Mouse (Mus musculus): Measurements from ENCODE around the gene Kcnn4.
"Not testable (repeated sequence)": the region's sequence is repeated elsewhere in the genome, so short reads cannot be mapped to it uniquely, and the experiment has no call there.

Kcnn4 gene

DNA sequence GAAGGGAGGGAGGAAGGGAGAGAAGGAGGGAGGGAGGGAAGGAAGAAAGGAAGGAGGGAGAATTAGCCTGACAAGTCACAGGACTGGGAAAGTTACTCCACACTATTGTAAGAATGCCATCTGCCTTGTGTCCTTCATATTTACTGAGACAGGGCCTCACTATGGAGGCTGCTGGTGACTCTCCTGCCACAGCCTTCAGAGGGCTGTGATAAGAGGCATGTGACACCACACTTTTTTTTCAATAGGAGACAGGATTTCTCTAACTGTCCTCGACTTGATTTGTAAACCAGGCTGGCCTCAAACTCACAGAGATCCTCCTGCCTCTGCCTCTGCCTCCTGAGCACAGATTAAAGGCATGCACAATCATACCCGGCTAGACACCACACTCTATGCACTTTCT, 21.6 kb downstream of the Kcnn4 start:
- no peak for DNase-seq (ENCODE audit: low spot score)

DNA sequence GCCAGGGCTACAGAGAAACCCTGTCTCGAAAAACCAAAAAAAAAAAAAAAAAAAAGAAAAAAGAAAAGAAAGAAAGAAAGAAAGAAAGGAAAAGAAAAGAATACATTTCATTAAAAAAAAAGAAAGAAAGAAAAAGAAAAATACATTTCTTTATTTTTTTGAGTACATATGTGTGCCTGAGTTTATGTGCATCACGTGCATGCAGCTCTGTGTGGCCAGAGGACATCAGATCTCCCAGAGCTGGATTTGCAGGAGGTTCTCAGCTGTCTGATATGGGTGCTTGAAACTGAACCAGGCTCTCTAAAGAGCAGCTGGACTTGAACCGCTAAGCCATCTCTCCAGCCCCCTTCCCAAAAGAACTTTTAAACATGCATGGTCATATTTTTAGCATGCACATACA, 24.0 kb downstream of the Kcnn4 start:
- DNase-seq (ENCODE audit: low spot score) = no peak

DNA sequence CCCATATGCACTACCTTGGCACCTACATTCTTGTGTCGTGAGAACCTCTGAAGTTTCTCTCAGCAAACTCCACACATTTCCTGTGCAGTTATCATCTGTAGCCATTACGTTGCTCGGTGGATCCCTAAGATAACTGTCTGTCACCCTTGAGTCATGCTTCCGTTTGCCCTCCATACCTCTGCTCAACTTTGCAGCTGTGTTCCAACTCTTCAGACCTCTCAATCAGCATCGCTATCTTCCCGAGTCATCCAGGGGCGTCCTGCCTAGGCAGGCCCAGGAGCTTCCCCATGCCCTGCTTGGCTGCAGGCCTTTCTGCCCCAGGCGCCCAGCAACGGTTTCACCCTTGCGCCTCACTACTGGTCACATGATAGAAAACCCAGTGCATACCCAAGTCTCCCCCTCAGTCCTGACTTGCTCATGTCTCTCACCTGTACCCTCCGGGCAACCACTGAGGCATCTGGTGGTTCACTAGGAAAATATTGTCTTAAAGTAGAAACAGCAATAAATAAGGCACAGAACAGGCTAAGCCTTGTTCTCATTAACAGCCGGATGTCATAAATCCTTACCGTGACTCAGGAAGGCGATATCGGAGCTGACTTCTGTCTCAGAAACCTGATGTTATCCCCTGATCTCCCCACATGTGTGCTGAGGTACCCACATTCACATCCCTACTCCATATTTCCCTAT, 24.6 kb downstream of the Kcnn4 start:
- no peak for DNase-seq (ENCODE audit: low spot score)

DNA sequence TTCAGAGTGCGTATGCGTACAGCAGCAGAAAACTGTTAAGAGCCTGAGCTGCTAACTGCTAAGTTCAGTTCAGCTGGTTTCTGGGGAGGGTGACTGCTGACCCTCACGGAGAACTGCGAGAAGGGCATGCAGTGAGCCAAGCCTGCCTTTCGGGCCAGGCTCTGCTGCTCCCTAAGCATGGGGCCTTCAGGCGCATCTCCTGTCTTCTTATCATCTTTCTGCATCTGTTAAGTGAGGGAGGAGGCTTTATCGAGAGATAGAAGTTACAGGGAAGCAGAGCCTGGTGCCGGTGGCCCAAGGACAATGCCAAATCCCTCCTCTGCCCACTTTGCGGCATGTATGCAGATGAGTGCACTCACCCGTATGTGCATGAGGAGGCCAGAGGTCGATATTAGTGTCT, 26.8 kb downstream of the Kcnn4 start:
- no peak for DNase-seq (ENCODE audit: low spot score)

DNA sequence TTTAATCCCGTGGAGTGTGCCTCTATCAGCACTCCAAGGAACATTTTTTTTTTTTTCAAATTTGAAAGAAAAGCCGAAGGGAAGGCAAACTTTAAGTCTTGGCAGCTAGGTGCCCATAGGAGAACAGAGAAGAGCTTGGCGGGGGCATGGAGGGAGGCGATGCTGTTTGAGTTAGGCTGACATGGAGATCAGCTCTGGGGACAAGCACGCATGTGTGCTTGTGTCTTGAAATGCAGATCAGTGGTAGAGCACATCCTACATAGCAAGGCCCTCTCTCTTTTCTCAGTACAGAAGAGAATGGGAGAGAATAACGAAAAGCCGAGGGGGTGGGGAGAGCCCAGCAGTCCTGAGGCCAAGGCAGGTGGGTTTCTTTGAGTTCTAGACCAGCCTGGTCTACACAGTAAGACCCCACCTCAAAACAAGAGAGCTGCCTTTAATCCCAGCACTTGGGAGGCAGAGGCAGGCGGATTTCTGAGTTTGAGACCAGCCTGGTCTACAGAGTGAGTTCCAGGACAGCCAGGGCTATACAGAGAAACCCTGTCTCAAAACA, 28.4 kb downstream of the Kcnn4 start:
- DNase-seq (ENCODE audit: low spot score) = no peak

DNA sequence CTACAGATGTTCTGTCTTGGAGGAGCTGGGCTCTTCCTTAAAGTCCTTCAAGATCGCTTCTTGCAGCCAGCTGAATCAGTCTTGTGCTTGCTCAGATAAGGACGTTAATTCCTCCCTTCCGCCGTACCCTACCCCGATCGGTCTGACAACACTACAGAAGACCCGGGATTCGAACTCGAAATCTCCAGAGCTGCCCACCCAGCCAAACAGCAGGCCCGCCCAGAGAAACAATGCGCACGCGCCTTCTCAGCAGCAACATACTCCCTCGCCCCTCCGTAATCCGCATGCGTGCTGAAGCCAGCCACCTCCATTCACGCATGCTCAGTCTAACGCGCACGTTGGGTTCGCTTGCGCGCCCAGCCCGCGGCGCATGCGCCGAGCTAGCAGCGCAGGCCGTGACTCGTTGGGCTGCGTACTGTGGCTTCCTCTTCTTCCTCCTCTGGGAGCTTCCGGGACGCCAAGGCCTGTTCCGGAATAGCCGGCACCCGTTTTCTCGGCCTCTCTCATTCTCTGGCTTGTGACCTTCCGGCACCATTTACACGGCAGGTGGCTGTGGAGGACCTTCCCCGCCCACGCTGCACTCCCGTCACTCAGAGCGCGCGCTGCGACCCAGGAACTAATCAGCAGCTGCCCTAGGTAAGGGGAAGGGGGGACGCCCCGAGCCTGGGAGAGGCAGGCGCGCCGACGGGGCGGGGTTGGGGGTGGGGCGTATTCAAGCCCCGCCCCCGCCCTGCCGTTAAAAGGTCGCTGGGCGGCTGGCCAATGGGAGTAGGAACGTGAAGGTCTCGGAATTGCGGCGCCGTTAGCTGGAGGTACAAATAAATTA, 29.4 kb downstream of the Kcnn4 start, which contains the start of gene Smg9:
Smg9 (plus strand) TSS at position 364 of the 826 bp plus-strand sequence.
- peak; percentile 95 for DNase-seq (ENCODE audit: low spot score)

DNA sequence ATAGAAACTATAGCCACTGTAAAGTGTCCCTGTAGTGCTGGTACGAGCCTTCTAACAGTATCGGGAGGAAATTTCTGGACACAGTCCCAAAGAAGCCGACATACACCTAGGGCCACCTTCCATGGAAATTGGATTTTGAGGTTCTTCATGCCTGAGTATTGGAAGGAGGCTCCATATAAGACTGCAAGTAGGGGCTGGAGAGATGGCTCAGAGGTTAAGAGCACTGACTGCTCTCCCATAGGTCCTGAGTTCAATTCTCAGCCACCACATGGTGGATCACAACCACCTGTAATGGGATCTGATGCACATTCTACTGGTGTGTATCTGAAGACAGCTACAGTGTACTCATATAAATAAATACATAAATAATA, 30.0 kb downstream of the Kcnn4 start:
- no peak for DNase-seq (ENCODE audit: low spot score)

DNA sequence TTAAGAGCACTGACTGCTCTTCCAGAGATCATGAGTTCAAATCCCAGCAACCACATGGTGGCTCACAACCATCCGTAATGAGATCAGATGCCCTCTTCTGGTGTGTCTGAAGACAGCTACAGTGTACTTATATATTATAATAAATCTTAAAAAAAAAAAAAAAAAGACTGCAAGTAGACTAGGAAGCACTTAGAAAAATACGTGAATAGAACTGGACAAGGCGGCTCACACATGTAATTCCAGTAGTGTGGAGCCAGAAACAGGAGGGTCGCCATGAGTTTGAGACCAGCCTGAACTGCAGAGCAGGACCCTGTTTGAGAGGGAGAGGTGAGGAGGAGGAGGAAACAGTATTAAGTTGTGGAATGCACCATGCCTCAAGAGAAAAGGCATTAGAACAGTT, 30.4 kb downstream of the Kcnn4 start:
- not testable (repeated sequence) for DNase-seq (ENCODE audit: low spot score)

DNA sequence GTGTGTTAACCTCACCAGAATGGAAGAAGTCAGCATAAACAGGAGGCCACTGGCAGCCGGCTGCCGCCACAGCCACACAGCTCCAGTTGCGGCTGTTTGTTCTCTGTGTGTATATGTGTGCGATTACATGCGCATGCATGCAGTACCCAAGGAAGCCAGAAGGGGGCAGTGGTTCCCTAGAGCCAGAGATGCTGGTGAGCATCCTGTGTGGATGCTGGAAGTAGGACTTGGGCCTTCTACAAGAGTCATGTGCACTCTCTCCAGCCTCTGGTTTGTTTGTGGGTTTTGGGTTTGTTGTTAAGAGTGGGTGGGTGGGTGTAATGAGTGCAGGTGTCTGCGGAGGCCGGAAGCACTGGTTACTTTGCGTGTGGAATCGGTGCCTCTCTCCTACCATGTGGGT, 32.8 kb downstream of the Kcnn4 start:
- DNase-seq (ENCODE audit: low spot score) = no peak

DNA sequence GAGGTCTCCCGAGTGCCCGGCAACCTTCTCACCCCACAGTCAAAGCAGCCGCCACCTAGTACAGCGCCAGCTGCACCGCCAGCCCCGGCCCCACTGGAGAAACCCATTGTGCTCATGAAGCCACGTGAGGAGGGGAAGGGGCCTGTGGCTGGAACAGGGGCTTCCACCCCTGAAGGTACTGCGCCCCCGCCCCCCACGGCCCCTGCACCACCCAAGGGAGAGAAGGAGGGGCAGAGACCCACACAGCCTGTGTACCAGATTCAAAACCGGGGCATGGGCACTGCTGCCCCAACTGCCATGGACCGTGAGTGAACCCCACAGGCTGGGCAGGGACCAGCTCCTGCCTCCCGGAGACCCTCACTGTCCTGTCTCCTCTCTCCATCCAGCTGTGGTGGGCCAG, 35.6 kb downstream of the Kcnn4 start:
- no peak for DNase-seq (ENCODE audit: low spot score)

DNA sequence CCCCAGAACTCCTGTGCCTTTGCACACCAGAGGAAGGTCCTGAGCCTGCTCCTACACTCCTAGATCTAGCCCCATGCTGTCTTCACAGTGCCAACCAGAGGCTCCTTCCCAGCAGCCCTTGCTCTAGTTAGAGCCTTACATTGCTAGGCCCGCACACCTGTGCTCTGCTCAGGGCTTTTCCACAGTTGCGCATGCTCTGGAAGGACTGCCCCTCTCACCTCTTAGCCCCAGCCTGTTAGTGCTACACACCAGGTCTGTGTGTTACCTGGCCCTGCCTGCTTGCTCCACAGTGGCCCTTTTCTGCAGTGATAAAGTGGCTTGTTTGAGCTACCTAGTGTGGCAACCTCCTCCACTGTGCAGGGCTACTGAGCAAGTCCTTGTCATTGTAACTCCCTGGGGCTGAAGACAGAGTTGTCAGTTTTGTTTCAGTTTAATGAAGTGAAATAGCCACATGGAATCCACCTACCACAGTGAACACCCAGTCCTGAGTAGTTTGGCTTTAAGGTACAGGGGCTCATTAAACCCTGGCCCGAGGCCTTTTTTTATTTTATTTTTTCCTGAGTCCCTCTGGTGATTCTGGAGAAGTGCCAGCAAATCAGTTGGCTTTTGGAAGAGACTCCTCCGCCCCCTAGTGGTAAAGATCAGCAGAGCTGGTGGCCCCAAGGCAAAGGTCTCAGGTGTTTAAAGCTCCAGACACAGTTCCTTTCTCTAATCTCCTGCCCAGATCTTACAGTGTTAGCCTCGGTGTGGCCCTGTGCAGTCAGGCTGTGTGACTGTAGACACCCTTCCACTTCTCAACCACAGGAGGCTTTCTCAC, 36.7 kb downstream of the Kcnn4 start:
- DNase-seq (ENCODE audit: low spot score) = peak; percentile 82

DNA sequence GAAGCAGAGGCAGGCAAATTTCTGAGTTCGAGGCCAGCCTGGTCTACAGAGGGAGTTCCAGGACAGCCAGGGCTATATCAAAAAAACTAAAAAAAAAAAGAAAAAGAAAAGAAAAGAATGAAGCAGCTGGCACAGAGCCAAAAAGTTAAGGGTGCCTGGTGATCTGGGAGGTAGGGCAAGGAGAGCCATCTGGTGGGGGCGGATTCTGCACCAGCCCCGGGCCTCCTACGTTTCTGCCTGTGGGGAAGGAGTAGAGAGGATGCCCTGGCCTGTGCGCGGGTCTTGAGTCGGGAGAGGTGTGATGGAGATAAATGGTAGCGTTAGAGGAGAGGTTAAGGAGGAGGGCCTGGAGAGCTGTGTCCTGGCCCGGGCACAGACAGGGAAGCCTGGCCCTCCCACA, 38.1 kb downstream of the Kcnn4 start:
- DNase-seq (ENCODE audit: low spot score) = no peak

DNA sequence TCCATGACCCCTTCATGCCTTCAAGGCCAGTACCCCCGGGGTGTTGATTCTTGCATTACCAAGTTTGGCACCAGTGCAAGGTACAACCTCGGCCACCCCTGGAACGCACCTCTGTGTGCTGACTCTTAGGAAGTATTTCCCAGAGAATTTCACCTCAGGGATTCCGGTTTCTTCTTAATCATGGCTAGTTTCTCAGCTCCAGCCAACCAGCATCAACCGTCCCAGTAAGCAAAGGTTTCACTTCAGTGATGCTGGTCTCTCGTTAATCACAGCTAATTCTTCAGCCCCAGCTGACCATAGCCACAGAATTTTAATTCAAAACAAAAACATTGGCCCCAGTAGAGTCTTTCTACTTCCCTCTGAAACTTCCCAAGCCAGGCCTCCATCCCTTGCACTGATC, 40.1 kb downstream of the Kcnn4 start:
- DNase-seq (ENCODE audit: low spot score) = no peak

DNA sequence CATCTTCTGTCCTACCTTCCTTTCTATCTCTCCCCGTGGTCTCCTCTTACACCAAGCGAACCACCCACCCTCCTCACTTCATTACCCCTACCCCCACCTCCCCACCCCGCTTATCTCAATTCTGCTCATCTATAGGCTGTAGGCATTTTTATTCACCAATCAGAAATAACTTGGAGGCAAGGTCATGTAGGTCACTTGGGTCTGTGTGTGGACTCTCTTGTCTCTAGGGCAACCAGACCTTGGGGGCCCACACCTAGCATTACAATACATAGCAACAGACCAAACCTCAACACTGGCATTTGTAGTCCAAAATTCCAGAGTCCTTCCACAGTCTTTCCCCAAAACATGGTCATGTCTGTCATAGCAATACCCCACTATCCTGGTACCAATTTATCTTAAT, 40.8 kb downstream of the Kcnn4 start:
- DNase-seq (ENCODE audit: low spot score) = no peak

DNA sequence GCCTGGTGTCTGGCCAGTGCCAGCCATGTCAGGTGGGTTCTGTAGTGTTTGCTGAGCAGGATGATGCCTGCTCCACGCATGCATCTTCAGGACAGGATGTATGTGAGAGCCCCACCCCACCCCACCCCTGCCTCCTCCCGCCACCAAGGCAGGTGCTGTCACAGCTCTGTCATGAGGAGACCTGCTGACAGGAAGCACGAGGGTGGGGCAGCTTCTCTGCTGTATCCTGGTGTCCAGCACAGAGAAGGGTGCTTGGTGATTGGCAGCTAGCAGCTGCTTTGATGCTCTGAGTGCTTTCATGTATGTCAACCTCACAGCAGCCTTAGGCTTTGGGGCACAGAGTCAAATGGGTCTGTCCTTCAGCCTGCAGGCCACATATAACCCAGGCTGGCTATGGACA, 43.6 kb downstream of the Kcnn4 start:
- no peak for DNase-seq (ENCODE audit: low spot score)

DNA sequence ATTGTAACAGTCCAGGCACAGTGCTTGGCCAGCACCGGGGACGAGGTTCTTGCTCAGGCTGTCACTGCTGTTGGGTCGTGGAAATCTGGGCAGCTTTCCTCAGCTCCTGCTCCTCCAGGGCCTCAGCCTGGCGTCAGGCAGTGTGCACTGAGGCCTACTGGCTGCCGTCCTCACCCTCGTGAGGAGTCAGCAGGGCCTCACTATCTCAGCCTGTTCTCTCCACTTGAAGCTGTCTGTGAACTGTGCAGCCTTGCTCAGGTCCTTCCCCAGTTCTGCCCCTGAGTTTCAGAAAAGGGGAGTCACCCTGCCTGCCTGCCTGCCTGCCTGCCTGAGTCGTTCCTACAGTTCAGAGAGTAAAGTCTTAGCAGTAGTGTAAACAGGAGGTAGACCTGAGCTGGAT, 45.2 kb downstream of the Kcnn4 start:
- DNase-seq (ENCODE audit: low spot score) = no peak

DNA sequence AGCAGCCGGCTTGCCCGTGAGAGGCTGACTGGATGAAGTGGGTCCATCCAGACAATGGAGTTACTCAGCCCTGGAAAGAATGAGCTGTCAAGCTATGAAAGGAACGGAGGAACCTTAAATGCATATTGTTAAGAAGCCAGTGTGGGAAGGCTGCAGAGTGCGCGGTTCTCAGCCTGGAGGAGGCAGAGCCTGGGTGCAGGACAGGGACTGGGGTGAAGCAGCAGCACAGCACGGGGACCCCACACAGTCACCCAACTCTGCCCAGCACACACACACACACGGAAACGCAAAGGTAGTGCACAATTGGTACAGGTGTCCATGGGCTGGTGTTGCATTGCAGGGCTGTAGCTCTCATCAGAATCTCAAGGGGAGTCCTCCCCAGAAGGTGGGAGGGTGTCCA, 49.5 kb downstream of the Kcnn4 start:
- DNase-seq (ENCODE audit: low spot score) = no peak

DNA sequence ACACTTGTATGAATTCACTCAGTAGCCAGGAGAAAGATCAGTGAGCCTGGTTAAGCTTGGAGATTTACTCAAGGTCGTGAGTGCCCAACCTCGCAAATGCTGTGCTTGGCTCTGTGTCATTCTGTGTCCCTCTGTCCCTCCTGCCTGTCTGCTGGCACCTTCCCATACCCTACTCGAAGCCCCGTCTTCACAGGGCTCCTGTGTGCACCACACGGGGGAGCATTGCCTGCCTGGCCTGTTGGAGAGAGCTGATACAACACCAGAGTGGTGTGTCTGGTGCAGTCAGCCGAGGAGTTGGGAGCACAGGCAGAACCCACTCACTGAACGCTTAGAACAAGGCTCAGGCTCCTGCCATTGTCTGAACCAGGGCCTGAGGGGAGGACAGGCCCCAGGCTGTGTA, 51.6 kb downstream of the Kcnn4 start:
- no peak for DNase-seq (ENCODE audit: low spot score)

DNA sequence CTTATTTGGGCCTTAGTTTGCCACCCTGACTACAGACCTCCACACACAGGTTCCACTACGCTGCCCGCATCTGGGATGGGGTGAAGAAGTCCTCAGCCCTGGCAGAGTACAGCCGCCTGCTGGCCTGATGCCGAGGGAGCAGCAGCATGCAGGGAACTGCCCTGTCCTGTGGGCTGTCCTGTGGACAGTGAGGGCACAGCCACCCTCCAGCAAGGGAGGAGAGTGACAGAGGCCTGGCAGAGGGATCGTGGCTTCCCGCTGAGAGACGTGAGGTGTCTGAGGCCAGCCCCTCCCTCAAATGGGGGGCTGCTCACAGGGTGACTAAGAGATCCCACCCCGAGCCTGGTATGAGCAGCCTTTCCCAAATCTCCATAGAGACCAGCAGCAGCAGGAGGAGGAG, 52.2 kb downstream of the Kcnn4 start:
- DNase-seq (ENCODE audit: low spot score) = no peak

DNA sequence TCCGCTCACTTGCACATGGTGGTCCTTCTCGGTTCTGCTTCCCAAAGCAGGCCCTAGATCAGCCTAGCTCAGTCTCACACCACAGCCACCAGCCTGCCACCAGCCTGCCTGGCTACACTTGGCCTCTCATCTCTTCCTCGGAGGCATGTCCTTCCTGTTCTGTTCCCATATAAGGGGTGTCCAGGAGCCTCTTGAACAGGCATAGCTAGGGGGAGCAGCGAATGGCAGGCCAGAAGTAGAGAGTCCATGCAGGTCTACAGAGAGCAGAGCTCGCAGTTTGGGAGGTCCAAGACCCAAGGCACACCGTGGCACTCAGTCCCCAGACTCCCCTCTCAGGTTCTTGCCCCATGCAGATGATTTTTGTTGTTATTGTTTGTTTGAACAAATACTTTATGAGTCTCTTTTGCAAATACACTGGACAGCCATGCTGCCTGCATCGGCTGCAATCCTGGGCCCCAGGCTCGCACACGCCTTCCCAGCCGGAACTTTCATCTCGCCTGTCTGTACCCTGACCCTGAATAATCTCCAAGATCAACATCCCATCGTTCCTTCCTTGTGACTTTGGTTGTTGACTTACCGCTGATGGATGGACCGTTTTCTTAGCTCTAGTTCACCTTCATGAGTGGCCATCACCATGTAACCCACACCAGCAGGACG, 53.2 kb downstream of the Kcnn4 start:
- DNase-seq (ENCODE audit: low spot score) = no peak

DNA sequence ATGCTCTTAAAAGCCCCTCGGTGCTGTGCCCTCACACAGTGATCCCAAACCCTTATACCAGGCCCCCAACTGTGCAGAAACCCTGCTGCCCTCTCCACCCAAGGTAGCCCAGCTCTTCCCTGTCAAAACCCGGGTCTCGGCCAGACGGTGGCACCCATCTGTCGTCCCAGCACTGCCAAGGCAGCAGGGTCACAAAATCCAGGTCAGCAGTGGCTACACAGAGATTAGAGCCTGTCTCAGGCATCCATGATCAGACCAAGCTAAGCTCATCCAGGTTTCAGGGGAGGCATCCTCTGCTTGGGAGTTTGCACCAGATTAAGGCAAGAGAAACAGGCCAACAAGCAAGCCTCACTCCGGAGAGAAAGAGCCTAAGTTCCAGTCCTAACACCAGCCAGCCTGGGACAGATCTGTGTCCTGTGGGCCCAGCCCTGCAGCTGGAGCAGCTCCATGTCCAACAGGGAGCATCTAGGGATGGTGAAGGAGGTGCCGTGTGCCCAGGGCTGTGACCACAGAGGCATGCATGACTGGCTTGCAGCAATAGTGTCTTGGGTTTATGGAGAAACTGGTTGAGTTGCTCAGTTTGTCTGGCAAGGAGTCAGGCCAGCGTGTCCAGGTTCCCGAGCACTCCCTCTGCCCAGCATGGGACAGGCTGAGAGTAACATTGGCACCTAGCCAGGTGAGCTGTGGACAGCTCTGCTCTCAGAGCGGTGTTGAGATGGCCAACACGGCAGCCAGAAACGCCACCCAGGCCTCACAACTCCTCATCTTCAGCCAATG, 54.1 kb downstream of the Kcnn4 start:
- no peak for DNase-seq (ENCODE audit: low spot score)

All from testis, postnatal 10 days (tissue).